Mouse (Mus musculus) thymus, adult 2 months (tissue): ENCODE measurements around the gene Gpr87.

Experiments
- CTCF ChIP-seq: fragments of 200-500 bp; IDR thresholded peaks from 2 replicates; pipeline ENCODE4 v1.5.1; 2012; ENCODE audit warnings: mild to moderate bottlenecking, control low read depth, low read length, moderate library complexity, borderline replicate concordance; ENCODE audit not compliant: control insufficient read depth, poor library complexity, insufficient read depth; ENCODE audit errors: extremely low read depth
- POLR2A ChIP-seq: fragments of 200-500 bp; IDR thresholded peaks from 2 replicates; pipeline ENCODE4 v1.6.1; 2012; ENCODE audit warnings: mild to moderate bottlenecking, low read length, control low read depth, moderate library complexity; ENCODE audit not compliant: control insufficient read depth, poor library complexity, insufficient read depth; ENCODE audit errors: extremely low read depth

DNA sequence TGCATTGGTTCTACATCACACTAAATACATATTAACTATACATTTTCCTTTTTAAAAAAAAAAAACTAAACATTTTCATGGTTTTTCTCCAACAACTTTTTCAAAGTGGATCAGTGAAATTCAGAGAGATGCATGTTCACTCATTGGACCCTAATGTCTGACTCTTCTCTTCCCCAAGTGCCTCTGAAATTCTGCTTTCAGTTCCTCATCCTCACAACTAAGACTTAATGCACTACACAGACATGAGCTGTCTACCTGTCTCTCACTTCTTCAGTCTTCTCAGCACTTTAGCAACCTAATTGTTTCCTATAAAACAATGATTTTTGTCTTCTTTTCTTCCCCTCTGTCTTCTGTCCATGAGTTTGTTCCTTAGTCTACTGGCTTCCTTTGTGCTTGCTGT is 30.5 kb upstream of the Gpr87 start:
- TF ChIP-seq CTCF (no peak), POLR2A (no peak)
